Mouse (Mus musculus): ENCODE results near the gene Gm42906.

The Gm42906 gene

DNA sequence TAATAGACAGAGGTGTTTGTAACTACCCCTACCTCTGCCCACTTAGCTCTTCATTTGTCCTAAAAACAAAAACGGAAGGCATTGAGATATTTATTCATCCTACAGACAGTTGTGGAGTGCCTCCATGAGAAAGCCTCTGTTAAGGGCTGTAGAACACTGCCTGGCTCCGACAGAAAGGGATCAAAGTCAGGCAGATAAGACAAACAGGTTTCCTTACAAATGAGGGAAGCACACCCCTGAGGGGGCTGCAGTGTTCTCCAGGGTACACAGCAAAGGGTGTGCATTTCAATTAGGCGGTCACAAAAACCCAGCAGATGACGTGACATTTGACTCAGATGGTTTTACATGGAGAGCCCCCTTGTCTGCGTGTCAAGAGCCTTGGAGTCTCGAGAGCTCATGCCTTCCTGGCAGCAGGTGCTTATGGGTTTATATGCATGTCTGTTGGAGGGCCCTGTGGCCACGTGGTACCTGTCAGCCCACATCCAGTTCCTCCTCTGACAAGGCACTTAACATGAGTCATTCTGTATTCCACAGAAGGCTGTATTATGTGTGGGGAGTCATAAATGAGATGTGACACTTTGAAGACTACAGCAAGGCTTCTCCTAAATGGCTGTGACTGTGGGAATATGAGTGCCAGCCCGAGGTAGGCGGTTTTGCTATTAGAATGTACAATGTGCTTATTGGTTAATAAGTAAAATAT lies 323.5 kb downstream of the Gm42906 start:
- no peak for DNase-seq

- no peak for DNase-seq
Measured at GRCm38 (mm10) chr5:151103284-151103683, 324.7 kb downstream of the Gm42906 start.

GRCm38 (mm10) chr5:151102262-151102661 lies 325.7 kb downstream of the Gm42906 start:
- no peak for DNase-seq

- no peak for DNase-seq
Measured at GRCm38 (mm10) chr5:151096012-151096411, 332.0 kb downstream of the Gm42906 start.

DNA sequence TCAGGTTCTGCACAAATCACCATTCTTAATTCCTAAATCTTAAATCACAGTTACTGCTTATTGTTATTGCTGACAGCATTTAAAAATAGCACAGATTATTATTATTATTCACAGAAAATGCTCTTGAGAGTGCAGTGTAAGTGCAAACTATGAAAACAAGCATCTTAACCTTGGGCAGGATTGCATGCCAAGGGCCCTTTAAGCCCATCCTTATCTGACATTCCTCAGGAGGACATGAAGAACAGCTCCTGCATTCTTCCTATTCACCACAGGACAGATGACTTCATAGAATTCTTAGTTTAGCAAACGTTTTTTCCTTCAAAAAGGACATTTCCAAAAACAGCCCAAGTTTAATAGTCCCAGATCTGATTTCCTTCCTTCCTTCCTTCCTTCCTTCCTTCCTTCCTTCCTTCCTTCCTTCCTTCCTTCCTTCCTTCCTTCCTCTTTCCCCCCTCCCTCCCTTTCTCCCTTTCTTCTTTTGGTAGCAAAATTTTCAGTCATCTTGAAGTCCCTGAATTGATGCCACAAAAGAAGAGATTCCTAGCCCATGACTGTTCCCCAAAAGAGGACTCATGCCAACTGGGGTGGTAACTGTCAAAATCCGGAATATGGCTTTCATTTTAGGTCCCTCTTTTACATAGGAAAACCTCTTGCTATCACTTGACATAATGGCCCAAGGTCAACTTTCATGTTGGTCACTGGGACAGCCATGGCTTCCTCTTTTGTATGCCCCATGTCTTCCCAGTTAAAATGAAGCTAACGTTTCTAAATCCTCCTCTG lies 334.9 kb downstream of the Gm42906 start:
- DNase-seq: no peak

GRCm38 (mm10) chr5:151090996-151091395 lies 337.0 kb downstream of the Gm42906 start:
- no peak for DNase-seq

- no peak for DNase-seq
Measured at GRCm38 (mm10) chr5:151089201-151089600, 338.8 kb downstream of the Gm42906 start.

DNA sequence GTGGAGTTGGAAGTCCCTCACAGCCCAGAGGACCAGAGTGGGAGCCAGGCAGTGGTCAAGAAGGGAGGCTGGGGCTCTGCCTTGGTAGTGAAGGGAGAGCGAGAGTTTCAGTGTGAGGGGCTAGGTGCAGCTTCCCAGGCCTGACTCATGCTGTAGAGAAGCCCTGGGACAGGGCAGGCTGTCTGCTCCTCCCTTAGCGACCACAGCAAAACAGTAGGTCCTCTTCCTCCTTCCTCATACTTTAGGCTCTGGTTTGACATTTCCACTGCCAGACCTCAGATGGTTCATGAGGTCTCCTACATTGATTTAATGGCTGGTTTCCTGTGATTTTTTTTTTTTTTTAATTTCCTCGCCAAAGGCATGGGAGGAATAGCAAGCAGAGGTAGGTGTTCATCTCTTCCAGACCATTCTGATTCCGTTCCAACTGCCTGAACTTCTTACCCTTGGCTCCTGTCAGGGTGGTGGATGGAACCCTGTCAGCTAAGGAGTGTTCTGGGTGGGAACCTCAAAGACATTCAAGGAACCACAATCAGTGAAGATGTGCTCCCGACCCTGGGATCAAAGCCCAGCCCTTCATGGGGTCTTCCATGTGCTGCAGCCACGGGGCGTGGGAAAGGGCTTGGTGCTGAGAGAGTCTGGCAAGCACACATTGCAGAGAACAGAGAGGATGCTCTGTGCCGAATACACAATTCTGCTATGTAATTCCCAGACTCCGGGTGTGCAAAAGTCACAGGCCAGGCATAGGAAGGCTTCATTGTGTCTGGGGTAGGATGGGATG lies 341.3 kb downstream of the Gm42906 start:
- no peak for DNase-seq

DNA sequence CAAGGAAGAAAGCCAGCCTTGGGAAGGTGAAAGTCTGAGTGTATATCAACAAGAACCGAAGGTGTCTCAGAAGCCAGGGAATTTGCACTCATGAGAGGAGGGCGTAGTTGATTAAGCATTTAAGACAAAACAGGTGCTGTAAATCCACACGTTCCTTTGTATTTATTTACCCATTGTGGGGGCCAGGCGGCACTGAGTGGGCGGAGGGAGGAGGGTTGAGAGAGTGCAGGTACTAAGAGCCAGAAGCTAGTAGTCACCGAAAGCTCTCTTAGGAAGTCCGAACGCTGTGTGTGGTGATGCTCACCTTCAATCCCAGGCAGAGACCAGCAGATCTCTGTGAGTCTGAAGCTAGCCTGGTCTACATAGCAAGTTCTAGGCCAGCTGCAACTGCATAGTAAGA lies 342.2 kb downstream of the Gm42906 start:
- no peak for DNase-seq

GRCm38 (mm10) chr5:151080276-151080675 lies 347.7 kb downstream of the Gm42906 start:
- no peak for DNase-seq

DNA sequence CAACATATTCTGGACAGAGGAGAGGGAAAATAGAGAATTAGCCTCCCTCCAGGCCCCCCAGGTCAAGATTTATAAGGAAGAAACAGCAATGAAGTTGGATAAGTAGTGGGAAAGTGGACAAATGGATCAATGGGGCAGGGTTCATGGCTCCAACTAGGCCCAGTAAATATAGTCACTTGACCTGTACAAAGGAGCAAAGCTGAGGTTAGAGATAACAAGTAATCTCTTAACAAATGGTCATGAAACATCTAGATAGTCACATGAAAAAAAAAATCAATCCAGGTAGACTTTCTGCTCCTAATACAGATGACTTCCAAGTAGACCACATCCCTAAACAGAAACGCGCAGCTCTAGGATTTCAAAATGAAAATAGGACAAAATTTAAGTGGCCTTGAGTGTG lies 350.0 kb downstream of the Gm42906 start:
- no peak for DNase-seq

DNA sequence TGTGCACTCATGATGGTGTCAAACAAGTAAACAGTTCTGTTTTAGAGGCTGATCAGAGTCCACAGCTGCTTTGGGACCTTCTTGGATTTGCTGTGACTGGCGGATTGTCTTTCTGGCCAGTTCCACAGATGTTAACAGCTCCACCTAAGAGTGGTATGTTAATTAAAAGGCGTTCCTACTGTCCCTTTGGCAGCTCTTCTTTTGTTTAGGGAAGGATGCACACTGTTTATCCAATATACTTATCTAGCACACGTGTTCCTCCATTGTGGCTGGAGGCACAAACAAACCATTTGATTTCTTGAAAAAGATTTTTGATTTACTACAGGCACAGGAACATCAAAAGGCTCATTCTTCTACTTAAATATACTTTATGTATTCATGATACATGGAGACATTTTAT lies 351.0 kb downstream of the Gm42906 start:
- no peak for DNase-seq

DNA sequence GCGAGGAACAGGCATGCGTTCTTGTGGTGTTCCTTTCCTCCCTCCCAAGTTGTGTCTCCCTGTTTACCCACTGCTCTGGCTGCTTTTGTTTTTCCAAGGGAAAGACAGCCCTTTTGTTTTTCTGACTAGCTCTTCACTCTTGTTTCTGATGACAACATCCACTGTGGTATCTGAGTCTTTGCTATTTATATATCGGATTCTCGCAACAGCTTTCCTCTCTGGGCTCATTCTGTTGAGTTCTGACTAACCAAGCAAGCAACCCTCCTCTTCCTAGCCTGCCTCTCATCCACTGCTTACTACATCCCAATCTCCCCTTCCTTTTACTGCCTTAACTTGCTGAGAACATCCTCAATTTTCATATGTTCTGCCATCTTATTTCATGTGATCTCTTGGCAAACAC lies 353.7 kb downstream of the Gm42906 start:
- no peak for DNase-seq

- no peak for DNase-seq
Measured at GRCm38 (mm10) chr5:151071430-151071829, 356.5 kb downstream of the Gm42906 start.

DNA sequence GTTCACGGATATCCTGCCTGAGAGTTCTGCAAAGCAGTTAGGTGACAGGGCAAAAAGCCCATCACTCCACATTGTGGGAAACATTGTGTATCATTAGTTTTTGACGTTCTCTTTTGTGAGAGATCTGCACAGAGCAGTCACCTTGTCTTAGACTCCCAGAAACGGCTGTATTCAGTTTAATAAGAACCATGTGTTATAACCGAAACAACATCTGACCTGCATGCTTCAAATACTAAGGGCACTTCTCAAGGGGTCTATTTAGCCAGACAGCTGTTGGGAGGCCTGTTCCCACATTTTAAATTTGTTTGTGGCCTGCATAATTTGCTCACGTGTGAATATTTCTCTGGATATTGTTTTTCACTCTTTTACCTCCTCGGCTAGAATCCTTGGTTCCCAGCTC lies 357.1 kb downstream of the Gm42906 start:
- no peak for DNase-seq

DNA sequence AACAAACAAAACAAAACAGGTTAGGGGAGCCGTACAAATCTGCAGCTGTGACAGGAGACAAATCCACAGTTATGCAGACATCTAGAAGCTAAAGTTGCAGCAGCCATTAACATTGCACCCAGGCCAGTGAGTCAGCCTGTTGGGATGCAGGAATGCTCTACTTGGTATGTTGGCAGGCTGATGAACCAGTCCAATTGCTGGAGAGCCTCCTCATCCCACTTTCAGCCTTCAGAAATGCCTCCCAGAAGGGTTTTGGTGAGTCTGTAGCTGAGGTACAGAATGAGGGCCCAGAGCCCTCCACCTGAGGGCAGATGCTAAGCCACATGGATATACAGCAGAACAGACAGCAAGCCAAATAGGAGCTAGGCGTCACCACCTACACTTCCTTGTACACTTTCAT lies 358.4 kb downstream of the Gm42906 start:
- no peak for DNase-seq

- DNase-seq: no peak
Measured at GRCm38 (mm10) chr5:151066016-151066415, 361.9 kb downstream of the Gm42906 start.

GRCm38 (mm10) chr5:151065228-151065627 lies 362.7 kb downstream of the Gm42906 start:
- no peak for DNase-seq

- DNase-seq: no peak
Measured at GRCm38 (mm10) chr5:151061942-151062341, 366.0 kb downstream of the Gm42906 start.

- DNase-seq: no peak
Measured at GRCm38 (mm10) chr5:151060476-151060875, 367.5 kb downstream of the Gm42906 start.

GRCm38 (mm10) chr5:151059772-151060171 lies 368.2 kb downstream of the Gm42906 start:
- DNase-seq: no peak

DNA sequence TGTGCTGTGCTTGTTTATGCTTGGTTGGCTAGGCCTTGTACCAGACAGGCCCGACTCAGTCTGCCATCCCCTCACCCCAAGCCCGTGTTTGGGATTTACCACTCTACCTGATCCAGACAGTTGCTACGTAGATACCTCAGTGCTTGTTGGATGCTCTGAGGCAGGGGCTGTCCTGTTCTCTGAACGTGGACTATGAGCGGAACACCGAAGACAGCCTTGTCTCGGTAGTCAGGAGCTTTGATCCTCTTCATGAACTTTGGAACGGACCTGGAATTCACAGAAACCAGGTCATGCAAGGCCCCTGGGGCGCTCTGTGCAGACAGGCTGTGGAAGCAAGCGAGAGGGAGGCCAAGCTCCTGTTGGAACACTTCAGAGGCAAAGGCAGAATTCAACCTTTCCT lies 368.6 kb downstream of the Gm42906 start:
- no peak for DNase-seq

GRCm38 (mm10) chr5:151057716-151058115 lies 370.2 kb downstream of the Gm42906 start:
- DNase-seq: no peak

DNA sequence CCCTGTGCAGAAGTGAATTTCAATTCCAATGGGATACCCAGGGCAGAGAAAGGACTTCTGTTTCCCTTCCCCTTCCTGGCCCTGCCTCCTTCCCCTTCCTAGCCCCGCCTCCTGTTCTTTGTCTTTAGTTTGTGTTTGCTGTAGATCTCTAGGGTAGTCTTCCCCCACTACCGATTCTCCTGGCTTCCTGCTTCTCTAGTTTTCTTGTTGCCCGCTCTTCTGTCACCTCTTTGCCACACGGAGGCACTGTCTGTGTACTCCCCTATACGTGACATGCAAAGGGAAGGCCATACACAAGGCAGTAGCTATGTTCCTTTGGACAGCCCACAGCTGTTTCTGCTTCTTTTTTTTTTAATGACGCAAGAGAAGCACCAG lies 371.1 kb downstream of the Gm42906 start:
- DNase-seq: no peak

Data from liver (tissue).